In genomic region chr10:80226071-80226415, GRCm38 (mm10) we compare ENCODE assay signal across 9 mouse cellular contexts. TPM values are rescaled to one million over a fixed set of nuclear protein-coding genes. Genes with fewer than 3 reads are reported as not detected.
DNase-seq lines count a peak whose midpoint lies in the region; ATAC-seq and TF ChIP-seq lines count a peak whose summit lies in the region.
"Had no signal": no experiment of that assay in that cellular context is flagged by ENCODE, and none has a peak within 500 bp of the region (broad histone marks: within the 10 kb centered on the region; RNA-seq: fewer than 3 reads in every experiment).

No protein-coding gene starts in this region.

- no peak; the same call in 1 of the 2 replicates for ATAC-seq in kidney, embryonic 14.5 days (ENCODE audit: low FRiP score, low TSS enrichment)
- no peak for ATAC-seq in hindbrain, embryonic 13.5 days (ENCODE audit: low FRiP score)
- 0 out of 2 replicates have a peak, but pooled peaks have one; percentile 8 for ATAC-seq in midbrain, embryonic 12.5 days (ENCODE audit: low FRiP score, low read depth)

- TF ChIP-seq POLR2A in bone marrow macrophage, adult 2 months (IDR thresholded peaks at IDR 0.05; ENCODE audit: borderline replicate concordance, low read depth, low read length) = no peak

- peak overlapping the region; percentile 50; the same call in 1 of the 2 replicates for H3K9ac ChIP-seq in kidney, embryonic 14.5 days (ENCODE audit: low read depth, low read length)
- H3K9ac ChIP-seq in hindbrain, embryonic 13.5 days = peak overlapping the region; percentile 96
- H3K9ac ChIP-seq in midbrain, embryonic 12.5 days (replicated peaks) = peak overlapping the region; percentile 32; the same call in 1 of the 2 replicates

- DNase-seq in kidney, adult 11 months = no peak
- DNase-seq in yolk sac, embryonic 10.5 days (ENCODE audit: low spot score) = no peak
- no peak for DNase-seq in left cerebral cortex, postnatal 25 days (ENCODE audit: low spot score in 2 of 2)
- no peak for DNase-seq in adrenal gland, postnatal 25 days

- TF ChIP-seq CTCF in bone marrow macrophage, adult 2 months (IDR thresholded peaks at IDR 0.05; ENCODE audit: low read depth, low read length) = no peak

- H3K27ac ChIP-seq in kidney, embryonic 14.5 days (ENCODE audit: low read depth, low read length) = peak overlapping the region; percentile 73
- peak overlapping the region; percentile 39 for H3K27ac ChIP-seq in bone marrow macrophage, adult 2 months (ENCODE audit: insufficient read depth, low read depth, low read length)
- H3K27ac ChIP-seq in hindbrain, embryonic 13.5 days = peak overlapping the region; percentile 97
- peak overlapping the region; percentile 97 for H3K27ac ChIP-seq in midbrain, embryonic 12.5 days (replicated peaks)

- H3K36me3 ChIP-seq in kidney, embryonic 14.5 days (ENCODE audit: control insufficient read depth, insufficient read depth, low read length) = peaks cover 24% of the 10 kb centered on the region
- peaks cover 17% of the 10 kb centered on the region for H3K36me3 ChIP-seq in hindbrain, embryonic 13.5 days
- peaks cover 8% of the 10 kb centered on the region; the same call in 1 of the 2 replicates for H3K36me3 ChIP-seq in midbrain, embryonic 12.5 days

- WGBS in kidney, embryonic 14.5 days = under 1% methylated on average over 14 of the region's 14 CpGs
- under 1% methylated on average over 14 of the region's 14 CpGs for WGBS in hindbrain, embryonic 13.5 days
- WGBS in midbrain, embryonic 12.5 days = under 1% methylated on average over 14 of the region's 14 CpGs

- peaks cover 30% of the 10 kb centered on the region for H3K4me1 ChIP-seq in kidney, embryonic 14.5 days (ENCODE audit: control insufficient read depth, insufficient read depth, low read length)
- peaks cover 29% of the 10 kb centered on the region for H3K4me1 ChIP-seq in bone marrow macrophage, adult 2 months (ENCODE audit: control insufficient read depth, insufficient read depth, low read length)
- H3K4me1 ChIP-seq in hindbrain, embryonic 13.5 days (replicated peaks) = peaks cover 43% of the 10 kb centered on the region
- peaks cover 48% of the 10 kb centered on the region for H3K4me1 ChIP-seq in midbrain, embryonic 12.5 days

- H3K27me3 ChIP-seq in kidney, embryonic 14.5 days (ENCODE audit: control insufficient read depth, insufficient read depth, low read length) = no peaks in the 10 kb centered on the region
- H3K27me3 ChIP-seq in hindbrain, embryonic 13.5 days = no peaks in the 10 kb centered on the region
- 0 out of 2 replicates have a peak, but pooled peaks cover 3% of the 10 kb centered on the region for H3K27me3 ChIP-seq in midbrain, embryonic 12.5 days
- H3K27me3 ChIP-seq: Patski had no signal

- H3K4me3 ChIP-seq in kidney, embryonic 14.5 days (ENCODE audit: low read length) = peak overlapping the region; percentile 80; the same call in 1 of the 2 replicates
- H3K4me3 ChIP-seq in bone marrow macrophage, adult 2 months (ENCODE audit: insufficient read depth, low read length) = peak overlapping the region; percentile 56
- H3K4me3 ChIP-seq in hindbrain, embryonic 13.5 days = peak overlapping the region; percentile 80
- H3K4me3 ChIP-seq in midbrain, embryonic 12.5 days = peak overlapping the region; percentile 89

- no peaks in the 10 kb centered on the region for H3K9me3 ChIP-seq in kidney, embryonic 14.5 days (ENCODE audit: control insufficient read depth, low read length)
- no peaks in the 10 kb centered on the region for H3K9me3 ChIP-seq in hindbrain, embryonic 13.5 days
- H3K9me3 ChIP-seq in midbrain, embryonic 12.5 days = no peaks in the 10 kb centered on the region

- H3K4me2 ChIP-seq in kidney, embryonic 14.5 days (replicated peaks; ENCODE audit: low read depth, low read length) = peak overlapping the region; percentile 32
- peak overlapping the region; percentile 93 for H3K4me2 ChIP-seq in hindbrain, embryonic 13.5 days
- H3K4me2 ChIP-seq in midbrain, embryonic 12.5 days (replicated peaks) = peak overlapping the region; percentile 82

- intact Hi-C loops in left cerebral cortex, postnatal 25 days (cut with DNase I) = loop anchor here (5.0 kb wide), 1 partner anchor 49 kb away; the partner anchor contains the start of gene Efna2

RNA-seq across cellular contexts. Expression of gene Mum1, which starts 0.2 kb away (rescaled TPM):
- 64.4 and 65.1 TPM in 2 replicates for polyA plus RNA-seq in kidney, embryonic 14.5 days (2014; fragmentation: Nextera tagmentation; extraction: Ambion mirVana)
- 27.2 and 36.2 TPM in 2 replicates for polyA plus RNA-seq in bone marrow macrophage, adult 2 months (2012; ENCODE audit: insufficient read depth, insufficient read length, missing spikeins)
- 47.3 and 49.9 TPM in 2 replicates for polyA plus RNA-seq in hindbrain, embryonic 13.5 days (2015; fragmentation: Nextera tagmentation; extraction: Ambion mirVana)
- 151 and 195 TPM in 2 replicates for polyA plus RNA-seq in midbrain, embryonic 12.5 days (2016; fragmentation: Nextera tagmentation; extraction: Ambion mirVana)
- total RNA-seq in left cerebral cortex, postnatal 25 days (2021) = 10 to 100 TPM; 40.9 to 41.2 TPM
- 23.4 and 37.9 TPM in 2 replicates for total RNA-seq in adrenal gland, postnatal 25 days (2021)

RNA-seq across cellular contexts. Expression of gene Ndufs7, which starts 22.9 kb away (rescaled TPM):
- 382 and 390 TPM in 2 replicates for polyA plus RNA-seq in kidney, embryonic 14.5 days (2014; fragmentation: Nextera tagmentation; extraction: Ambion mirVana)
- polyA plus RNA-seq in bone marrow macrophage, adult 2 months (2012; ENCODE audit: insufficient read depth, insufficient read length, missing spikeins) = 104 and 108 TPM in 2 replicates
- polyA plus RNA-seq in hindbrain, embryonic 13.5 days (2015; fragmentation: Nextera tagmentation; extraction: Ambion mirVana) = 253 and 263 TPM in 2 replicates
- polyA plus RNA-seq in midbrain, embryonic 12.5 days (2016; fragmentation: Nextera tagmentation; extraction: Ambion mirVana) = 205 and 213 TPM in 2 replicates
- 100 to 1,000 TPM; 182 to 187 TPM for total RNA-seq in left cerebral cortex, postnatal 25 days (2021)
- 238 and 243 TPM in 2 replicates for total RNA-seq in adrenal gland, postnatal 25 days (2021)

RNA-seq across cellular contexts. Expression of gene Gamt, which starts 34.8 kb away (rescaled TPM):
- 30.2 and 33.6 TPM in 2 replicates for polyA plus RNA-seq in kidney, embryonic 14.5 days (2014; fragmentation: Nextera tagmentation; extraction: Ambion mirVana)
- polyA plus RNA-seq in bone marrow macrophage, adult 2 months (2012; ENCODE audit: insufficient read depth, insufficient read length, missing spikeins) = 19.5 and 26.3 TPM in 2 replicates
- 22.3 and 24.9 TPM in 2 replicates for polyA plus RNA-seq in hindbrain, embryonic 13.5 days (2015; fragmentation: Nextera tagmentation; extraction: Ambion mirVana)
- polyA plus RNA-seq in midbrain, embryonic 12.5 days (2016; fragmentation: Nextera tagmentation; extraction: Ambion mirVana) = 28.1 and 29.5 TPM in 2 replicates
- 10 to 100 TPM; 27.6 to 30.7 TPM for total RNA-seq in left cerebral cortex, postnatal 25 days (2021)
- 326 and 398 TPM in 2 replicates for total RNA-seq in adrenal gland, postnatal 25 days (2021)

RNA-seq across cellular contexts. Expression of gene Dazap1, which starts 35.2 kb away (rescaled TPM):
- polyA plus RNA-seq in kidney, embryonic 14.5 days (2014; fragmentation: Nextera tagmentation; extraction: Ambion mirVana) = 45.8 and 56.9 TPM in 2 replicates
- polyA plus RNA-seq in bone marrow macrophage, adult 2 months (2012; ENCODE audit: insufficient read depth, insufficient read length, missing spikeins) = 103 and 109 TPM in 2 replicates
- polyA plus RNA-seq in hindbrain, embryonic 13.5 days (2015; fragmentation: Nextera tagmentation; extraction: Ambion mirVana) = 61.6 and 66.2 TPM in 2 replicates
- polyA plus RNA-seq in midbrain, embryonic 12.5 days (2016; fragmentation: Nextera tagmentation; extraction: Ambion mirVana) = 61.2 and 71.3 TPM in 2 replicates
- total RNA-seq in left cerebral cortex, postnatal 25 days (2021) = 10 to 100 TPM; 76.9 to 93.8 TPM
- 111 and 117 TPM in 2 replicates for total RNA-seq in adrenal gland, postnatal 25 days (2021)

RNA-seq across cellular contexts. Expression of gene Efna2, which starts 46.8 kb away (rescaled TPM):
- 15.4 and 17.3 TPM in 2 replicates for polyA plus RNA-seq in kidney, embryonic 14.5 days (2014; fragmentation: Nextera tagmentation; extraction: Ambion mirVana)
- polyA plus RNA-seq in bone marrow macrophage, adult 2 months (2012; ENCODE audit: insufficient read depth, insufficient read length, missing spikeins) = 0.51 and 1.0 TPM in 2 replicates
- polyA plus RNA-seq in hindbrain, embryonic 13.5 days (2015; fragmentation: Nextera tagmentation; extraction: Ambion mirVana) = 18.8 and 21.4 TPM in 2 replicates
- polyA plus RNA-seq in midbrain, embryonic 12.5 days (2016; fragmentation: Nextera tagmentation; extraction: Ambion mirVana) = 114 and 127 TPM in 2 replicates
- 1 to 10 TPM; 9.2 to 9.9 TPM for total RNA-seq in left cerebral cortex, postnatal 25 days (2021)
- 2.7 and 5.2 TPM in 2 replicates for total RNA-seq in adrenal gland, postnatal 25 days (2021)

Comparison
In these comparisons a context has a peak if more than half of its experiments do, and no peak if none do; other contexts are left out.
1. H3K27ac ChIP-seq: peak in every context shown above with its lines; median percentile 97 in hindbrain, embryonic 13.5 days; 97 in midbrain, embryonic 12.5 days; 73 in kidney, embryonic 14.5 days; 39 in bone marrow macrophage, adult 2 months.
2. H3K4me2 ChIP-seq: peak in every context shown above with its lines; median percentile 93 in hindbrain, embryonic 13.5 days; 82 in midbrain, embryonic 12.5 days; 32 in kidney, embryonic 14.5 days.
3. H3K9ac ChIP-seq: peak in every context shown above with its lines; median percentile 96 in hindbrain, embryonic 13.5 days; 50 in kidney, embryonic 14.5 days; 32 in midbrain, embryonic 12.5 days.